Mouse (Mus musculus) stomach, postnatal 0 days (tissue): ENCODE measurements around the gene Slc39a1. TPM values are rescaled to one million over a fixed set of nuclear protein-coding genes. Genes with fewer than 3 reads are reported as not detected.
A peak's percentile ranks its signal among the peaks of the same experiment; 100 is the strongest.
"Not testable (repeated sequence)": the region's sequence is repeated elsewhere in the genome, so short reads cannot be mapped to it uniquely, and the experiment has no call there.

Experiments used
- ATAC-seq: fragments of 200-750 bp; cut with Nextera tagmentation; 2 replicates; pipeline ENCODE4 v1.8.0; 2017; ENCODE audit not compliant: low FRiP score, low TSS enrichment
- DNase-seq: peaks from one replicate; pipeline ENCODE4 v3.0.0-alpha.2; 2016; ENCODE audit warnings: low spot score
- H3K27ac ChIP-seq: fragments of 300-500 bp; sonication (generic); replicated peaks from 2 replicates; pipeline ENCODE4 v1.5.1; 2014; ENCODE audit warnings: mild to moderate bottlenecking, control low read depth
- H3K27me3 ChIP-seq: fragments of 300-500 bp; sonication (generic); 2 replicates; pipeline ENCODE4 v1.6.1; 2014; ENCODE audit warnings: low read length; ENCODE audit not compliant: control insufficient read depth, insufficient read depth
- H3K36me3 ChIP-seq: fragments of 300-500 bp; sonication (generic); 2 replicates; pipeline ENCODE4 v1.6.1; 2014; ENCODE audit warnings: low read length, mixed read lengths; ENCODE audit not compliant: control insufficient read depth, insufficient read depth
- H3K4me1 ChIP-seq: fragments of 300-500 bp; sonication (generic); replicated peaks from 2 replicates; pipeline ENCODE4 v1.6.1; 2014; ENCODE audit warnings: antibody characterized with exemption; ENCODE audit not compliant: control insufficient read depth, insufficient read depth
- H3K4me2 ChIP-seq: fragments of 300-500 bp; sonication (generic); replicated peaks from 2 replicates; pipeline ENCODE4 v1.6.1; 2014; ENCODE audit warnings: low read depth, mild to moderate bottlenecking, control low read depth, moderate library complexity
- H3K4me3 ChIP-seq: fragments of 300-500 bp; sonication (generic); 2 replicates; pipeline ENCODE4 v1.5.1; 2014; ENCODE audit warnings: low read depth, low read length, control low read depth
- H3K9ac ChIP-seq: fragments of 300-500 bp; sonication (generic); 2 replicates; pipeline ENCODE4 v1.6.1; 2014; ENCODE audit warnings: mild to moderate bottlenecking, low read length, control low read depth, mixed read lengths
- H3K9me3 ChIP-seq: fragments of 300-500 bp; sonication (generic); 2 replicates; pipeline ENCODE4 v1.6.1; 2016; ENCODE audit warnings: low read length; ENCODE audit not compliant: control insufficient read depth
- CTCF ChIP-seq: IDR thresholded peaks from 2 replicates; pipeline ENCODE4 v1.5.1; 2016; ENCODE audit warnings: antibody characterized with exemption, low read depth, mild to moderate bottlenecking, moderate library complexity
- EP300 ChIP-seq: optimal IDR thresholded peaks from 2 replicates; pipeline ENCODE3; 2016; ENCODE audit warnings: antibody characterized with exemption
- WGBS: fragments of 180-500 bp; shearing (Covaris S2); extraction: QIAGEN DNeasy Blood & Tissue Kit; methylation state at CpG from one replicate; pipeline ENCODE4 v1.1.7; 2014; 5-methylcytosine and 5-hydroxymethylcytosine counted together
- polyA plus RNA-seq: library from polyadenylated mRNA; unstranded; fragments of >200 nt; fragmentation: Nextera tagmentation; extraction: Ambion mirVana; gene quantifications from 2 replicates; pipeline ENCODE4 v1.2.1, GENCODE M21; 2015

The Slc39a1 gene
- polyA plus RNA-seq, 1 experiment from 2014 or later: 102 TPM

DNA sequence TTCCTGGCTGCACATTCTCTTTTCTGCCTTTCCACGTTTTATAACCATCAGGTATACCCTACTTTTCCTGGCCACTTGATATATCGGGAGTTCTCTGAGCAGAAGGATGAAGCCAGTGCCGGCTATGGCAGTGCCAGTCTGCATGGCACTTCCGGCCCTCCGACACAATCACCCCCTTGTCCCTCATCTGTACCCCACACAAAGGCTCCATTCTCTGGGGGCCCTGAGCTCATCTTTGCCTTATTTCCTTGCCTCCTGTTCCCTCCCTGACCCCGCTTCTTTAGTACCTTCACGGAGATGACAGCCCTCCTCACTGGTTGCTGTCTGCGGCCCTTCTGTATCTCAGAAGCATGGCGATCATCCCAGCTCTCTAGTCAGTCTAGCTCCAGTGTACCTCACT lies 32.7 kb downstream of the Slc39a1 start:
- ATAC-seq (no peak), DNase-seq (no peak)
- Histone ChIP-seq H3K4me1 (no peaks in the 10 kb centered on the region), H3K4me2 (no peak overlapping the region), H3K9ac (no peak overlapping the region), H3K27ac (no peak overlapping the region), H3K9me3 (no peaks in the 10 kb centered on the region), H3K36me3 (no peaks in the 10 kb centered on the region; the same call in 1 of the 2 replicates), H3K4me3 (no peak overlapping the region), H3K27me3 (no peaks in the 10 kb centered on the region)
- WGBS: 89% methylated on average over 9 of the region's 9 CpGs
- no peak for TF ChIP-seq CTCF
- no peak for TF ChIP-seq EP300

GRCm38 (mm10) chr3:90284150-90284549 lies 36.2 kb downstream of the Slc39a1 start:
- no peaks in the 10 kb centered on the region for H3K36me3 ChIP-seq
- TF ChIP-seq CTCF (peak; percentile 30), EP300 (no peak)
- H3K4me3 ChIP-seq: no peak overlapping the region
- no peaks in the 10 kb centered on the region for H3K9me3 ChIP-seq
- H3K4me1 ChIP-seq: no peaks in the 10 kb centered on the region
- DNase-seq: no peak
- no peak overlapping the region for H3K9ac ChIP-seq
- ATAC-seq: no peak
- WGBS: 93% methylated on average over 2 of the region's 2 CpGs
- no peak overlapping the region for H3K4me2 ChIP-seq
- no peak overlapping the region for H3K27ac ChIP-seq
- H3K27me3 ChIP-seq: no peaks in the 10 kb centered on the region

- not testable (repeated sequence) for H3K27ac ChIP-seq, ATAC-seq
These were observed 41.4 kb downstream of the Slc39a1 start for GRCm38 (mm10) chr3:90289403-90289802.

GRCm38 (mm10) chr3:90290602-90291001 lies 42.6 kb downstream of the Slc39a1 start:
- no peaks in the 10 kb centered on the region for H3K36me3 ChIP-seq
- no peak overlapping the region for H3K4me3 ChIP-seq
- H3K27ac ChIP-seq: no peak overlapping the region
- H3K4me2 ChIP-seq: no peak overlapping the region
- no peak overlapping the region for H3K9ac ChIP-seq
- no peak for ATAC-seq
- peaks cover 3% of the 10 kb centered on the region; the same call in 1 of the 2 replicates for H3K4me1 ChIP-seq
- no peak for DNase-seq
- TF ChIP-seq EP300: no peak
- TF ChIP-seq CTCF: peak; percentile 25
- WGBS: 63% methylated on average over 1 of the region's 1 CpGs
- no peaks in the 10 kb centered on the region for H3K9me3 ChIP-seq
- H3K27me3 ChIP-seq: no peaks in the 10 kb centered on the region

More at GRCm38 (mm10) chr3:90289403-90289802, 41.4 kb downstream of the Slc39a1 start:
- not testable (repeated sequence) for H3K9ac ChIP-seq, H3K9me3 ChIP-seq, H3K27me3 ChIP-seq, H3K4me1 ChIP-seq, DNase-seq, H3K36me3 ChIP-seq, H3K4me2 ChIP-seq, H3K4me3 ChIP-seq
- WGBS: 59% methylated on average over 3 of the region's 3 CpGs

DNA sequence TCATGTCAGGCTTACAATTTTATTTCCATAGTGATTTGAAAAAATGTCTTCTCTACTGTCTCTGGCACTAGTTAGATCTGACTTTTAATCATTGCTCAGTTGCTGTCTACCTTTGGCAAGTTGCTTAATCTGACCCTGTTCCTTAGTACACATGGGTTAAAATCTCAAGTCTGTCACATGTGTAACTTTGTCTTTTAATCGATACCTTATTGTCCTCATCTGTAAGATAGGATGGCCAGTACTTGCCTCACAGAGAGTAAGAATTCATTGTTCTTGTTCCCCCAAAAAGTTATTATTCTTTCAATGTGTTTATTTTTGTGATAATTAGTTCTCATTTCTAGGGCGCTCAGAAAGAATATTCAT lies 44.0 kb downstream of the Slc39a1 start:
- peak overlapping the region; percentile 54 for H3K9ac ChIP-seq

GRCm38 (mm10) chr3:90292345-90293275 lies 44.6 kb downstream of the Slc39a1 start, which contains the start of gene Gatad2b:
Gene Gatad2b (plus strand): TSS chr3:90293178.
- ATAC-seq: peak; percentile 99

More for the DNA sequence above, 44.0 kb downstream of the Slc39a1 start:
- DNase-seq (no peak), ATAC-seq (no peak)
- Histone ChIP-seq H3K4me1 (peaks cover 3% of the 10 kb centered on the region; the same call in 1 of the 2 replicates), H3K9me3 (no peaks in the 10 kb centered on the region), H3K36me3 (no peaks in the 10 kb centered on the region), H3K4me3 (peak overlapping the region; percentile 91), H3K27ac (peak overlapping the region; percentile 90), H3K4me2 (peak overlapping the region; percentile 48), H3K27me3 (no peaks in the 10 kb centered on the region)
- WGBS: 28% methylated on average over 2 of the region's 2 CpGs
- no peak for TF ChIP-seq EP300
- TF ChIP-seq CTCF: no peak

More at GRCm38 (mm10) chr3:90292345-90293275, 44.6 kb downstream of the Slc39a1 start, which contains the start of gene Gatad2b:
- Histone ChIP-seq H3K27me3 (no peaks in the 10 kb centered on the region), H3K4me3 (peak within 1 kb of the TSS; percentile 91), H3K9ac (peak within 1 kb of the TSS; percentile 99), H3K9me3 (no peaks in the 10 kb centered on the region), H3K36me3 (no peaks in the 10 kb centered on the region), H3K4me1 (peaks cover 3% of the 10 kb centered on the region; the same call in 1 of the 2 replicates), H3K4me2 (peak within 1 kb of the TSS; percentile 69), H3K27ac (peak within 1 kb of the TSS; percentile 96)
- TF ChIP-seq EP300 (peak; percentile 94), CTCF (0 out of 2 replicates have a peak, but pooled peaks have one; percentile 1)
- DNase-seq: peak; percentile 98
- WGBS: 1% methylated on average over 46 of the region's 47 CpGs
